Mouse (Mus musculus) liver, embryonic 14.5 days (tissue): ENCODE data around the gene Sik3.

Experiments used
- CTCF ChIP-seq: IDR thresholded peaks from 2 replicates; pipeline ENCODE4 v1.5.1; 2016; ENCODE audit warnings: antibody characterized with exemption, low read depth, control low read depth
- EP300 ChIP-seq: IDR thresholded peaks from 2 replicates; pipeline ENCODE4 v1.6.1; 2016; ENCODE audit warnings: antibody characterized with exemption, low read depth

DNA sequence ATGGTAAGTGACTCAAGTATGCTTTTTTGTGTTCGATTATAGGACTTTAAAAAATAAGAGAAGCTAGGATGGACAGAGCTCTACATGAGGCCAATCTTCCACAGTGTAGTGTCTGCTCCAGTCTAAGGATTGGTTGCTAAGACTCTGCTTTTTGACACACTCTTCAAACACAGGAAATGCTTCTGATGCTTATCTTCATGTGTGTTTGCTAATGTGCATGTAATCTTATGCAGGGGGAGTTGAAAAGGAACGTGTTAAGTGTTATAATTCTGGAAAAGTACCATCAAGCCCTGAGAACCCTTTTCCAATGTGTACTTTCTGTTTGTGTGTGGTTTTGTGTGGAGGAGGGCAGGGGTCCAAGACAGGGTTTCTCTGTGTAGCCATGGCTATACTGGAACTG is 141.8 kb downstream of the Sik3 start:
- no peak for TF ChIP-seq EP300
- TF ChIP-seq CTCF: no peak
